Mouse (Mus musculus): ENCODE data around the gene Scai.

GRCm38 (mm10) chr2:39142357-39142948 lies 48.1 kb downstream of the Scai start:
- TF ChIP-seq POLR2A (IDR thresholded peaks at IDR 0.05; ENCODE audit: borderline replicate concordance, insufficient read depth, low read length) (no peak), CTCF (IDR thresholded peaks at IDR 0.05; ENCODE audit: borderline replicate concordance, insufficient read depth, low read depth, low read length) (no peak)

Data from cerebellum, adult 2 months (tissue).